Mouse (Mus musculus) stomach, embryonic 15.5 days (tissue): ENCODE data around the gene Csf2rb. TPM values are rescaled to one million over a fixed set of nuclear protein-coding genes. Genes with fewer than 3 reads are reported as not detected.
"Not testable (repeated sequence)": the region's sequence is repeated elsewhere in the genome, so short reads cannot be mapped to it uniquely, and the experiment has no call there.

ENCODE experiments used
- ATAC-seq: fragments of 200-750 bp; cut with Nextera tagmentation; 2 replicates; pipeline ENCODE4 v1.8.0; 2017; ENCODE audit warnings: low read depth, moderate number of reproducible peaks, moderate TSS enrichment; ENCODE audit not compliant: insufficient read depth, low FRiP score
- H3K27ac ChIP-seq: fragments of 300-500 bp; sonication (generic); 2 replicates; pipeline ENCODE4 v1.5.1; 2015; ENCODE audit warnings: mild to moderate bottlenecking, inconsistent platforms
- H3K27me3 ChIP-seq: fragments of 300-500 bp; sonication (generic); replicated peaks from 2 replicates; pipeline ENCODE4 v1.6.1; 2015; ENCODE audit warnings: inconsistent platforms
- H3K36me3 ChIP-seq: fragments of 300-500 bp; sonication (generic); 2 replicates; pipeline ENCODE4 v1.6.1; 2015; ENCODE audit warnings: inconsistent platforms
- H3K4me1 ChIP-seq: fragments of 300-500 bp; sonication (generic); 2 replicates; pipeline ENCODE4 v1.6.1; 2015; ENCODE audit warnings: inconsistent platforms
- H3K4me2 ChIP-seq: fragments of 300-500 bp; sonication (generic); 2 replicates; pipeline ENCODE4 v1.6.1; 2015; ENCODE audit warnings: mild to moderate bottlenecking, inconsistent platforms
- H3K4me3 ChIP-seq: fragments of 300-500 bp; sonication (generic); replicated peaks from 2 replicates; pipeline ENCODE4 v1.5.1; 2015; ENCODE audit warnings: inconsistent platforms
- H3K9ac ChIP-seq: fragments of 300-500 bp; sonication (generic); 2 replicates; pipeline ENCODE4 v1.6.1; 2015; ENCODE audit warnings: inconsistent platforms
- H3K9me3 ChIP-seq: fragments of 300-500 bp; sonication (generic); 2 replicates; pipeline ENCODE4 v1.6.1; 2016; ENCODE audit warnings: inconsistent platforms
- WGBS: fragments of 180-500 bp; shearing (Covaris S2); methylation state at CpG from one replicate; pipeline ENCODE4 v1.1.7; 2015; 5-methylcytosine and 5-hydroxymethylcytosine counted together
- polyA plus RNA-seq: library from polyadenylated mRNA; unstranded; fragments of >200 nt; fragmentation: Nextera tagmentation; extraction: Ambion mirVana; gene quantifications from 2 replicates; pipeline ENCODE4 v1.2.1, GENCODE M21; 2015

Csf2rb gene
- polyA plus RNA-seq, 1 experiment from 2014 or later, result 2.7 TPM

DNA sequence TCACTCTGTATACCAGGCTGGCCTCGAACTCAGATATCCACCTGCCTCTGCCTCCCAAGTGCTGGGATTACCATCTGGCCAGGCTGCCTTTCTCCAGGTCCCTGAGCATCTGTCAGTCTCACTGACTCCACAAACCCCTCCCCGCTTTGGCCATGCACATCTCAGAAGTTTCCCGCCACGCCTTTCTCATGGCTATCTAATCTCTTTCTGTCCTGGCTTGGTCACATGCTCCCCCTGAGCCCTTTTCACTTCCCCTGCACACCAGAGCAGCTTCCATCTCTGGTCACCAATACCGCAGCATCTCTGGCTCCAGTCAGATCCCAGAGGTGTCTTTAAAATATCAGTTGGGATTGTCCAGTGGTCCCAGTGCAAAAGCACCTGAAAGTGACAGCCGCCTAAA lies 4.4 kb downstream of the Csf2rb start:
- not testable (repeated sequence) for H3K36me3 ChIP-seq, H3K9me3 ChIP-seq, H3K27ac ChIP-seq, H3K4me2 ChIP-seq, H3K4me1 ChIP-seq, ATAC-seq, H3K27me3 ChIP-seq, H3K4me3 ChIP-seq, H3K9ac ChIP-seq
- WGBS, result 67% methylated on average over 6 of the region's 6 CpGs

DNA sequence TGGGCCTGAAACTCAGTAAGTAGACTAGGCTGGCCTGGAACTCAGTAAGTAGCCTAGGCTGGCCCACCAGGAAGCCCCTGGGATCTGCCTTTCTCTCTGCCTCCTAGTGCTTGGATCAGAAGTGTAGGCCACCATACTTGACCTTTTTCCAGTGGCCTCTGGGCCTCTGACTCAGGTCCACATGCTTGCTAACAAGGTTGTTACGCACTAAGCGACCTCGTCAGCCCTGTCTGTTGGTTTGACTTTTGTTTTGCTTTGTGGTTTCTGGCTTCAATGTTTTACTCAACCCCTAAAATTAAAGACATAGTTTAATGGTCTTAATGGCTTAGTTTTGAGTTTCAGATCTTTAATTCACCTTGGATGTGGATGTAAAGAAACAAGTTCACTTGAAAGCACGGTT lies 5.2 kb downstream of the Csf2rb start:
- no peak overlapping the region for H3K27ac ChIP-seq
- no peak overlapping the region for H3K4me3 ChIP-seq
- no peaks in the 10 kb centered on the region for H3K4me1 ChIP-seq
- 86% methylated on average over 4 of the region's 4 CpGs for WGBS
- no peak overlapping the region for H3K9ac ChIP-seq
- no peaks in the 10 kb centered on the region for H3K27me3 ChIP-seq
- H3K36me3 ChIP-seq, result no peaks in the 10 kb centered on the region
- no peak for ATAC-seq
- H3K4me2 ChIP-seq, result no peak overlapping the region
- H3K9me3 ChIP-seq, result no peaks in the 10 kb centered on the region

DNA sequence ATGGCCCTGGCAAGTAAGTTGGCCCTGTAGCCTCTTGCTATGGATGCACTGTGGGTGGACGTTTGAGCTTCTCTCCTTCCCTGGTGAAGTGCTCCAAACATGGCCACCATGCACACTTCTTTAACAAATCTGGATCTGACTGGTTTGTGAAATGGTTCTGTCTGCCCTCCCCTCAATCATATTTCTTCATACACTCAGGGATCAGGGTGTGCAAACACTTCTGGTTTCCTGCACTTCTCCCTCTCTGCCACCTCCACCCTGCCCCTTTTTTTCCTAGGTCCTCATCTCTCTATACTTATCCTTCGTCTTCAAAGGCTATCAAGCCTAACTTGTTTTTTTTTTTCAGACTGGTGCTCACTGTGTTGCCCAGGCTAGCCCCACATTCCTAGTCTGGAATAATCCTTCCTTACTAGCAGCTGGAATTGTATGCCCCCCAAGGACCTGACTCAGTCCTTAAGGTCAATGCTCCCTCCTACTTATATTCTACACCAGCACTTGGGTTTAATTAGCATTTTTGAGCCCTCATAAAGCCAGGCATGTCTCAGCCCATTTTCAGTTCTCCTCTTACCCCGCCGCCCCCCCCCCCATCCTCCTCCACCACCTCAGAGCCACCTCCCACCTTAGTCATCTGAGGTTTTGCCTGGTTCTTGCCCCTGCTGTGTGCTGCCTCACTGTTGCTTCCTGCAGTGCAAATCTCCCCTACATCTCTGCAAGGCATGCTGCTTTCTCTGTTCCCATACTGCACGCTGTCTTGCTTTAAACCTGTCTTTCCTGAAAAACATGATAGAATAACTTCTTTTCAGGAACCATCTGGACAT lies 6.2 kb downstream of the Csf2rb start:
- Histone ChIP-seq H3K4me1 (no peaks in the 10 kb centered on the region), H3K36me3 (no peaks in the 10 kb centered on the region), H3K9ac (no peak overlapping the region), H3K4me3 (no peak overlapping the region), H3K4me2 (no peak overlapping the region), H3K9me3 (no peaks in the 10 kb centered on the region), H3K27me3 (no peaks in the 10 kb centered on the region), H3K27ac (no peak overlapping the region)
- ATAC-seq, result no peak
- 60% methylated on average over 4 of the region's 5 CpGs for WGBS

DNA sequence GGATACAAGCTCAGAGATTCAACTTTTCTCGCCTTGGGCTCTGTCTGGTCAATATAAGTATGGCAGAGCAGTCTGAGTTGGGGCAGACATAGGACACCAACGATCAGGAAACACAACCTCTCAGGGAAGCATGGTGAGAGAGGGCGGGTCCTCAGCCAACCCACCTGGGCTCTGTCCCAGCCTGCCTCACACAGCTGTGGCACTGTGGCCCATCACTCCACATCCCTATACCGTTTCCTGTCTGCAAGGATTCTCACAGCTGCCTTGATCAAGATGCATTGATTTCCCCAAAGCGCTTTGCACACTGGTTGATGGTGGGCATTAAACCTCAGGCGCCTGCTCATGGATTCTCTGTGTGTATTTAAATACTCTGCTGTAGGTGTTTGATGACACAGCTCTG lies 7.4 kb downstream of the Csf2rb start:
- Histone ChIP-seq H3K4me1 (no peaks in the 10 kb centered on the region), H3K4me2 (no peak overlapping the region), H3K9ac (no peak overlapping the region), H3K27me3 (no peaks in the 10 kb centered on the region), H3K27ac (no peak overlapping the region), H3K9me3 (no peaks in the 10 kb centered on the region), H3K4me3 (no peak overlapping the region), H3K36me3 (no peaks in the 10 kb centered on the region)
- WGBS, result 63% methylated on average over 6 of the region's 6 CpGs
- no peak for ATAC-seq

GRCm38 (mm10) chr15:78334380-78334779 lies 8.8 kb downstream of the Csf2rb start:
- Histone ChIP-seq H3K4me2 (no peak overlapping the region), H3K4me1 (no peaks in the 10 kb centered on the region), H3K9me3 (no peaks in the 10 kb centered on the region), H3K27ac (no peak overlapping the region), H3K4me3 (no peak overlapping the region), H3K36me3 (no peaks in the 10 kb centered on the region), H3K9ac (no peak overlapping the region), H3K27me3 (no peaks in the 10 kb centered on the region)
- 72% methylated on average over 3 of the region's 3 CpGs for whole genome bisulfite sequencing
- no peak for ATAC-seq

DNA sequence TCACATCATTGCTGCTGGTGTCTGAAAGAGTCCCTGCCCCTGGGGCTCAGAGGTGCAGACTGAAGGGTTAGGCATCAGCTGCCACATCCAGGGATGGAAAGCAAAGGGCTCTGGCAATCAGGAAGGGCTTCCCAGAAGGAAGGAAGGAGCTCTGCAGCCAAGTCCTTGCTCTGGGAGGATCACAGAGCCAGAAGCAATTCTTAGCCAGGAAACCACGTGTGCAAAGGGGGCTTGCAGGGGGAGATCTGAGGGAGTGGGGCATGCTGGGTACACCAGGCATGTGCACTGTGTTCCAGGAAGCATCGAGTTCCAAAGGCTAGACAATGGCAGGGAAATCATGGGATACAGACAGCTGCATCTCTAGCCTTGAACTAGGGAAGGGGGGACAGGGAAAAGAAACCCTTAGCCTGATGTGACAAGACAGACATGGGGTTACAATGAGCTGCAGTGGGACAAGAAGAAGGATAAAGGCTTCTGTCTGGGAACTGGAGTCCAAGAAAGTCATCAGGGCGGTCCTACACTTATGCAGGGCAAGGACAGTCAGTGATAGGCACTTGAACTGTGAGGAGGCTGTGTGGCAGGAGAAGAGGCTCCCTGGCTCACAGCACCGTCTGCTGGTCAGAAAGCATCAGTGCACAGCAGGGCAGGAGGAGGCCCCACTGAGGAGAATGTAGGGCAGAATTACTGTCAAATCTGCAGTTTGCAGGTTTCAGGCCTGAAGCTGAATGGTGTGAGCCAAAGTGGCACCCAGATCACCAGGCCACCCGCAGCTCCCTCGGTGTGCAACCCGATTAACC lies 14.3 kb downstream of the Csf2rb start:
- not testable (repeated sequence) for H3K9ac ChIP-seq, H3K4me2 ChIP-seq, H3K36me3 ChIP-seq, H3K4me3 ChIP-seq, H3K4me1 ChIP-seq, H3K27me3 ChIP-seq, H3K27ac ChIP-seq, H3K9me3 ChIP-seq
- ATAC-seq, result peak; percentile 50
- WGBS, result 39% methylated on average over 7 of the region's 7 CpGs

- ATAC-seq, H3K27me3 ChIP-seq, H3K9me3 ChIP-seq, H3K4me1 ChIP-seq, H3K4me3 ChIP-seq, H3K27ac ChIP-seq, H3K4me2 ChIP-seq, H3K36me3 ChIP-seq, H3K9ac ChIP-seq: not testable (repeated sequence)
- 62% methylated on average over 7 of the region's 7 CpGs for WGBS
Observed at GRCm38 (mm10) chr15:78340919-78341318, 15.4 kb downstream of the Csf2rb start.

DNA sequence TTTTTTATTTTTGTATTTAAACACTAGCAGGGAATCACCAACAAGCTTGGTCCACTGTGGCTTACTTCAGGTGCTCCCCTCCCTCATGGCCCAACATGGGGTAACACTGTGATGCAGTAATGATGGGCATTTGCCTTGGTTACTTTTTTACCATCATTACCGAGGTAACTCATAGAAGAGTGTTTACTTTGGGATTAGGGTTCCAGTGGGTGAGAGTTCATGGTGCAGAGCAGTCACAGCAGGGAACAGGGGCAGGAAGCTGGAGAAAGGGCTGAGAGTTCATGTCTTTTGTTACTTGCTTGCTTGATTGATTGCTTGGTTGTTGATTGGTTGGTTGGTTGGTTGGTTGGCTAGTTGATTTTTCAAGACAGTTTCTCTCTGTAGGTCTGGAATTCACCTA lies 18.1 kb downstream of the Csf2rb start:
- Histone ChIP-seq H3K9me3 (no peaks in the 10 kb centered on the region), H3K27me3 (no peaks in the 10 kb centered on the region), H3K36me3 (no peaks in the 10 kb centered on the region), H3K4me1 (no peaks in the 10 kb centered on the region), H3K9ac (no peak overlapping the region), H3K4me3 (no peak overlapping the region), H3K27ac (no peak overlapping the region), H3K4me2 (no peak overlapping the region)
- ATAC-seq, result no peak
- 5% methylated on average over 1 of the region's 1 CpGs for WGBS

DNA sequence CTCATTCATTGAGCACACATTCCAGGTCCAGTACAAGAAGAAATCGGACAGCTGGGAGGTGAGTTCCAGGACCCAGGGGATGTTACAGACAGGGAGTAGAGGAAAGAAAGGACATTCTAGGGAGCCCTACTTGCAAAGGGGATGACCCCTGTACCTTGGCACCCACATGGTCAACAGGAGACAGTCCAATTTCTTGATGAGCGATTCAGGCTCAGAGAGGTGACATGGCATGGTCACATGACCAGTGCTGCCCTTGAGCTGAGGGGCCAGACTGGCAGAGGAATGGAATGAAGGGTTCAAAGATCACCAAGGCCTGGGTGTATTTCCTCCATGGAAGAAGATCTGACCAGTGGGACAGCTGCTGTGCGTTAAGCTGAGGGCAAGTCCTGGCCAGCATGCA lies 19.0 kb downstream of the Csf2rb start:
- no peaks in the 10 kb centered on the region for H3K9me3 ChIP-seq
- H3K27me3 ChIP-seq, result no peaks in the 10 kb centered on the region
- H3K36me3 ChIP-seq, result no peaks in the 10 kb centered on the region
- no peak for ATAC-seq
- H3K4me2 ChIP-seq, result no peak overlapping the region
- no peak overlapping the region for H3K27ac ChIP-seq
- 91% methylated on average over 3 of the region's 3 CpGs for WGBS
- H3K4me3 ChIP-seq, result no peak overlapping the region
- no peak overlapping the region for H3K9ac ChIP-seq
- H3K4me1 ChIP-seq, result no peaks in the 10 kb centered on the region

DNA sequence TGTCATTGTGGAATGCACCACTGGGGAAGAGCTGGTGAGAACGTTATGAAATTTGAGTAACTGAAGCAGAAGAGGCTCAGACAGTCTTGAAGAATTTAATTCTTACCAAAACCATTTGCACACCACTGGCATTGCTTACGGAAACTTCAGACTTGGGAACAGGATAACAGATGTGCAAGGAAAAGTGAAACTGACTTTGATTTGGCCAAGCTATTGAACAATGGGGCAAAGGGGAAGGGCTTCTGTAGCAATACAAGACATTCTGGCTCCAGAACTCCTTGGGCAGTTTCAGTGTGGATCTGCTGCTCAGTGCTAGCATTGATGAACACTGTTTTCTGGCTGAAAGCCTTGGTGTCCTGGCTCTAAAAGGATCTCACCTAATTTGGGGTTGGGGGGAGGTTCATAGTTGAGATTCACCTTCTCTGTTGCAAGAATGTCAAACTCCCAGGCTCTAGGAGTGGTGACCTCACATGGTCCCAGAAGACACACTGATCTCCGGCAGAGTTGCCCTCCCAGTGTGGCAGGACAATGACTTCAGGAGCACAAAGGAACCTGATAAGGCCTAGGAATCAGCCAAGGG lies 26.1 kb downstream of the Csf2rb start:
- no peak overlapping the region for H3K27ac ChIP-seq
- no peak overlapping the region for H3K4me3 ChIP-seq
- no peaks in the 10 kb centered on the region for H3K36me3 ChIP-seq
- no peak overlapping the region for H3K4me2 ChIP-seq
- no peaks in the 10 kb centered on the region for H3K9me3 ChIP-seq
- no peak for ATAC-seq
- no peaks in the 10 kb centered on the region for H3K27me3 ChIP-seq
- WGBS, result 51% methylated on average over 3 of the region's 3 CpGs
- H3K4me1 ChIP-seq, result no peaks in the 10 kb centered on the region
- no peak overlapping the region for H3K9ac ChIP-seq

GRCm38 (mm10) chr15:78354958-78355357 lies 29.4 kb downstream of the Csf2rb start:
- no peak overlapping the region for H3K9ac ChIP-seq
- no peak overlapping the region for H3K4me2 ChIP-seq
- WGBS, result 0% methylated on average over 1 of the region's 1 CpGs
- no peak overlapping the region for H3K27ac ChIP-seq
- no peaks in the 10 kb centered on the region for H3K9me3 ChIP-seq
- ATAC-seq, result no peak
- no peaks in the 10 kb centered on the region for H3K36me3 ChIP-seq
- no peaks in the 10 kb centered on the region for H3K4me1 ChIP-seq
- H3K27me3 ChIP-seq, result no peaks in the 10 kb centered on the region
- no peak overlapping the region for H3K4me3 ChIP-seq

DNA sequence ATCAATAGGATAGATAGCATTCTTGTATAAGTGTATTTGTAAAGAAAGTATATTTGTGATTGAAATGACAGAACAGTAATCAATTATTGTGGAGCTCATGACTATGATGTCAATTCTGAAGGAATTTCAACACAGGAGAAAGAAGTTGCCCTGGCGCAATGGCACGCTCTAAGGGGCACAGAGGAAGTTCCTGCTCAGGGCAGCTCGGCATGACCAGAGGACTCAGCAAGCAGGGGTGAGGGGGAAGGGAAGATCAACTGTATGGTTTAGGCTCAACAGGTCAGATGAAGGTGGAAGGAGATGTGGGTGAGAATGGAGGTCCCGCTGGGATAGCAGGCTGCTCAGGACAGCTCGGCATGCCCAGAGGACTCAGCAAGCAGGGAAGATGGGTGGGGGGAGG lies 30.0 kb downstream of the Csf2rb start:
- Histone ChIP-seq H3K4me1 (no peaks in the 10 kb centered on the region), H3K4me2 (no peak overlapping the region), H3K9ac (no peak overlapping the region), H3K9me3 (no peaks in the 10 kb centered on the region), H3K36me3 (no peaks in the 10 kb centered on the region), H3K27ac (no peak overlapping the region), H3K4me3 (no peak overlapping the region), H3K27me3 (no peaks in the 10 kb centered on the region)
- no peak for ATAC-seq
- 84% methylated on average over 5 of the region's 5 CpGs for WGBS
